Mouse (Mus musculus) small intestine, adult 2 months (tissue): ENCODE data around the gene Slc7a6os. TPM values are rescaled to one million over a fixed set of nuclear protein-coding genes. Genes with fewer than 3 reads are reported as not detected.
A peak's percentile ranks its signal among the peaks of the same experiment; 100 is the strongest.
"Not testable (repeated sequence)": the region's sequence is repeated elsewhere in the genome, so short reads cannot be mapped to it uniquely, and the experiment has no call there.

Experiments used
- H3K27ac ChIP-seq: fragments of 200-500 bp; 2 replicates; pipeline ENCODE4 v1.5.1; 2012; ENCODE audit warnings: low read depth, low read length, control low read depth, inconsistent platforms; ENCODE audit not compliant: insufficient read depth
- H3K27me3 ChIP-seq: fragments of 200-500 bp; 2 replicates; pipeline ENCODE4 v1.6.1; 2012; ENCODE audit warnings: mild to moderate bottlenecking, moderate library complexity, low read length, inconsistent platforms; ENCODE audit not compliant: control insufficient read depth, insufficient read depth
- H3K36me3 ChIP-seq: fragments of 200-500 bp; 2 replicates; pipeline ENCODE4 v1.6.1; 2012; ENCODE audit warnings: mild to moderate bottlenecking, low read length, control low read depth, inconsistent platforms; ENCODE audit not compliant: control insufficient read depth, insufficient read depth
- H3K4me1 ChIP-seq: fragments of 200-500 bp; 2 replicates; pipeline ENCODE4 v1.6.1; 2012; ENCODE audit warnings: low read length, inconsistent platforms, mixed read lengths; ENCODE audit not compliant: control insufficient read depth, insufficient read depth, insufficient read length
- H3K4me3 ChIP-seq: fragments of 200-500 bp; 2 replicates; pipeline ENCODE4 v1.5.1; 2012; ENCODE audit warnings: low read depth, mild to moderate bottlenecking, control low read depth, inconsistent platforms, low read length, moderate library complexity
- CTCF ChIP-seq: fragments of 200-500 bp; IDR thresholded peaks from 2 replicates; pipeline ENCODE4 v1.5.1; 2012; ENCODE audit warnings: low read depth, mild to moderate bottlenecking, control low read depth, inconsistent platforms, low read length, moderate library complexity, mixed read lengths; ENCODE audit not compliant: insufficient replicate concordance, insufficient read length; ENCODE audit errors: extremely low read depth
- POLR2A ChIP-seq: fragments of 200-500 bp; IDR thresholded peaks from 2 replicates; pipeline ENCODE4 v1.6.1; 2012; ENCODE audit warnings: low read depth, mild to moderate bottlenecking, control low read depth, inconsistent platforms, low read length, moderate library complexity
- WGBS: fragments of 180-500 bp; shearing (Covaris S2); methylation state at CpG from one replicate; pipeline ENCODE4 v1.1.7; 2018; 5-methylcytosine and 5-hydroxymethylcytosine counted together
- polyA plus RNA-seq: library from polyadenylated mRNA; depleted of rRNA; stranded (reverse); fragments of >200 nt; gene quantifications from 2 replicates; pipeline ENCODE4 v1.2.3, GENCODE M21; 2012

The Slc7a6os gene
- polyA plus RNA-seq, 1 experiment, result 17.6 TPM

- Histone ChIP-seq H3K36me3 (peaks cover 12% of the 10 kb centered on the region), H3K27me3 (no peaks in the 10 kb centered on the region), H3K4me1 (no peaks in the 10 kb centered on the region), H3K27ac (no peak overlapping the region), H3K4me3 (no peak overlapping the region)
- WGBS, result 97% methylated on average over 7 of the region's 7 CpGs
- TF ChIP-seq CTCF (no peak), POLR2A (no peak)
Observed at GRCm38 (mm10) chr8:106231536-106231935, 20.8 kb upstream of the Slc7a6os start.

GRCm38 (mm10) chr8:106226589-106226988, 15.9 kb upstream of the Slc7a6os start:
- no peak overlapping the region for H3K27ac ChIP-seq
- peaks cover 14% of the 10 kb centered on the region for H3K36me3 ChIP-seq
- no peak overlapping the region for H3K4me3 ChIP-seq
- no peaks in the 10 kb centered on the region for H3K4me1 ChIP-seq
- TF ChIP-seq POLR2A (no peak), CTCF (peak; percentile 55; the same call in 1 of the 2 replicates)
- H3K27me3 ChIP-seq, result no peaks in the 10 kb centered on the region
- WGBS, result 40% methylated on average over 9 of the region's 9 CpGs

- no peak overlapping the region for H3K27ac ChIP-seq
- no peaks in the 10 kb centered on the region for H3K4me1 ChIP-seq
- H3K36me3 ChIP-seq, result peaks cover 16% of the 10 kb centered on the region
- no peaks in the 10 kb centered on the region for H3K27me3 ChIP-seq
- TF ChIP-seq CTCF (no peak), POLR2A (no peak)
- no peak overlapping the region for H3K4me3 ChIP-seq
- WGBS, result 87% methylated on average over 3 of the region's 3 CpGs
Observed at GRCm38 (mm10) chr8:106219620-106220019, 8.9 kb upstream of the Slc7a6os start.

GRCm38 (mm10) chr8:106213959-106214358, 3.2 kb upstream of the Slc7a6os start:
- WGBS, result 96% methylated on average over 3 of the region's 3 CpGs
- TF ChIP-seq POLR2A (no peak), CTCF (no peak)
- Histone ChIP-seq H3K36me3 (peaks cover 7% of the 10 kb centered on the region), H3K27ac (no peak overlapping the region), H3K27me3 (no peaks in the 10 kb centered on the region), H3K4me1 (peaks cover 3% of the 10 kb centered on the region; the same call in 1 of the 2 replicates), H3K4me3 (no peak overlapping the region)

- Histone ChIP-seq H3K4me1 (peaks cover 3% of the 10 kb centered on the region; the same call in 1 of the 2 replicates), H3K27ac (peak overlapping the region; percentile 4; the same call in 1 of the 2 replicates), H3K4me3 (peak overlapping the region; percentile 91), H3K27me3 (no peaks in the 10 kb centered on the region), H3K36me3 (peaks cover 11% of the 10 kb centered on the region)
- TF ChIP-seq POLR2A (no peak), CTCF (no peak)
- 2% methylated on average over 13 of the region's 13 CpGs for WGBS
Observed at GRCm38 (mm10) chr8:106211421-106211820, 686 bp upstream of the Slc7a6os start.

- Histone ChIP-seq H3K27me3 (no peaks in the 10 kb centered on the region), H3K4me3 (peak overlapping the region; percentile 91), H3K4me1 (peaks cover 3% of the 10 kb centered on the region; the same call in 1 of the 2 replicates), H3K36me3 (peaks cover 16% of the 10 kb centered on the region), H3K27ac (peak overlapping the region; percentile 70)
- WGBS, result under 1% methylated on average over 35 of the region's 35 CpGs
- TF ChIP-seq POLR2A (no peak), CTCF (no peak)
Observed at GRCm38 (mm10) chr8:106210035-106210731, 552 bp downstream of the Slc7a6os start.

DNA sequence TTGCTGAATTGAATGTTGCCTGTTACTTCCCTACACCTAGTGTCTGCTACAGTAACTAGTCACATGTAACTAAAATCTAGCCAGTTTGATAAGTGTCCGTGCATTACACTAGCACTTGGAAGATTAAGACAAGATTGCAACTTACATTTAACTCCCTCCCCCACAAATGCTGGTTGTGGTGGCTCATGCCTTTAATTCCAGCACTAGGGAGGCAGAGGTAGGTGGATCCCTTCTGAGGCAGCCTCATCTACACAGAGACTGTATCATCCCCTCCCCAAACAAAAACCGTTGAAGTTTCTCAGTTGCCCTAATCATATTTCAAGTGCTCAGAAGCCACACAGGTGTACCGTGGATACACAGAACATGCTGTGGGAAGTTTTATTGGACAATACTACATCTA, 11.1 kb downstream of the Slc7a6os start:
- H3K4me3 ChIP-seq, H3K27me3 ChIP-seq, H3K4me1 ChIP-seq, H3K27ac ChIP-seq: not testable (repeated sequence)
- WGBS, result 79% methylated on average over 3 of the region's 3 CpGs
- peaks cover 43% of the 10 kb centered on the region for H3K36me3 ChIP-seq

- Histone ChIP-seq H3K4me3 (no peak overlapping the region), H3K27ac (no peak overlapping the region), H3K4me1 (no peaks in the 10 kb centered on the region), H3K27me3 (no peaks in the 10 kb centered on the region), H3K36me3 (peaks cover 38% of the 10 kb centered on the region)
- no peak for TF ChIP-seq CTCF
- no peak for TF ChIP-seq POLR2A
- whole genome bisulfite sequencing, result 14% methylated on average over 1 of the region's 1 CpGs
Observed at GRCm38 (mm10) chr8:106198741-106199140, 12.0 kb downstream of the Slc7a6os start.
